Mouse (Mus musculus): ENCODE data around the gene Pck2. TPM values are rescaled to one million over a fixed set of nuclear protein-coding genes. Genes with fewer than 3 reads are reported as not detected.

The Pck2 gene
- polyA plus RNA-seq, 1 experiment = 27.2 TPM

DNA sequence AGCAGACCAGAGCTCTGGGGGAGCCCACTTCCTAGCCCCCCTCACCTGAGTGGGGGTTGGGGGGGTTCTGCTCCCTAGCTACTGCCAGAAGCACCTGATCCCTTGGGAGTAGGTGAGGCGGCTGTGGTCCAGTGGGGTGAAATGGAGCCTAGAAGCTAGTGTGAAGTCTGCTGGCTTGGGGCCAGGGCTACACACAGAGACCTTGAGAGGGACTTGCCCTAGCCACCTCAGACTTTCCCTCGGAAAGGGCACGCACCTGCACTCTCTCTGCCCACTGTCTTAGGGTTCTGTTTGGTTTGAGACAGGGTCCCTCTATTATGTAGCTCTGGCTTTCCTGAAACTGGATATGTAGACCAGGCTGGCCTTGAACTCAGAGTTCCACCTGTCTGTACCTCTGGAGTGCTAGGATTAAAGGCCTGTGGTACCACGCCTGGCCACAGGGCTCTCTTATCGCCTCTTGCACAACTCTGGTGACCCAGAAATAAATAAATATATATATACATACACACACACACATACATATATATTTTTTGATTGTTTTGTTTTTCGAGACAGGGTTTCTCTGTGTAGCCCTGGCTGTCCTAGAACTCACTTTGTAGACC is 38.7 kb downstream of the Pck2 start:
- peaks cover 1% of the 10 kb centered on the region; the same call in 1 of the 2 replicates for H3K4me1 ChIP-seq (ENCODE audit: control insufficient read depth, insufficient read depth, low read length)
- peak overlapping the region; percentile 67 for H3K27ac ChIP-seq (ENCODE audit: insufficient read depth, low read length)
- H3K4me3 ChIP-seq (ENCODE audit: insufficient read depth, low read length) = peak overlapping the region; percentile 56
- no peak for TF ChIP-seq CTCF (IDR thresholded peaks at IDR 0.05; ENCODE audit: extremely low read depth, insufficient read depth, low read length)
- TF ChIP-seq POLR2A (IDR thresholded peaks at IDR 0.05; ENCODE audit: extremely low read depth, insufficient read depth, low read length) = no peak

DNA sequence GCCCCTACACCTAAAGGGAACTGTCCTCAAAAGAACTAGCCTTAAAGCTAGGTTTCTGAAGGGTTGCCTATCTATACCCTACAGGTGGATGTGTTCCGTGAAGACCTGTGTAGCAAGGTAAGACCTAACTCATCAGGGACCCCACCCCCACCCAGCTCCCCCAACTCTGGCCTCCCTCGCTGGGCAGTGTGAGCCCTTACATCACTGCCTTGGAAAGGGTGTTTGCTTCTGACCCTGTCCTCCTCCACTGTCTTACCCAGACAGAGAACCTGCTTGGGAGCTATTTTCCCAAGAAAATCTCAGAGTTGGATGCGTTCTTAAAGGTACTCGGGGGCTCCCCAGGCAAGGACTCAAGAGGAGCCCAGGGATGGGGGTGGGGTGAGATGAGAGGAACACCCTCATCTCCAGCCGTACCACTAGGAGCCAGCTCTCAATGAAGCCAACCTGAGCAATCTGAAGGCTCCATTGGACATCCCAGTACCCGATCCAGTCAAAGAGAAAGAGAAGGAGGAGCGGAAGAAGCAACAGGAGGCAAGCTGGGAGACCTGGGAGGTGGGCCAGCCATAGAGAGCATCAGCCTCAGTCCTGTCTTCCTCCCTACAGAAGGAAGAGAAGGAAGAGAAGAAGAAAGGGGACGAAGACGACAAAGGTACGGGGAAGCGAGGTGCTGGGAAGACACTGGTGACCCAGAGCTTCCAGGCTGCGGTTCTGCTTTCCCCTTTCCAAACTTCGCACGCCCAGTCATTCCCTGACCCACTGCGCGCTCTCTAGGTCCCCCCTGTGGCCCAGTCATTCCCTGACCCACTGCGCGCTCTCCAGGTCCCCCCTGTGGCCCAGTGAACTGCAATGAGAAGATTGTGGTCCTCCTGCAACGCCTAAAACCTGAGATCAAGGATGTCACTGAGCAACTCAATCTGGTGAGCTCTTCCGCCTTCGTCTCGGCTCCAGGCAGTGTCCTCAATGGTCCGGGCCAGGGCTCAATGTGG is 39.7 kb downstream of the Pck2 start:
- H3K27ac ChIP-seq (ENCODE audit: insufficient read depth, low read length) = no peak overlapping the region
- TF ChIP-seq CTCF (IDR thresholded peaks at IDR 0.05; ENCODE audit: extremely low read depth, insufficient read depth, low read length) = no peak
- TF ChIP-seq POLR2A (IDR thresholded peaks at IDR 0.05; ENCODE audit: extremely low read depth, insufficient read depth, low read length) = no peak
- H3K4me1 ChIP-seq (ENCODE audit: control insufficient read depth, insufficient read depth, low read length) = peaks cover 1% of the 10 kb centered on the region; the same call in 1 of the 2 replicates
- no peak overlapping the region for H3K4me3 ChIP-seq (ENCODE audit: insufficient read depth, low read length)

DNA sequence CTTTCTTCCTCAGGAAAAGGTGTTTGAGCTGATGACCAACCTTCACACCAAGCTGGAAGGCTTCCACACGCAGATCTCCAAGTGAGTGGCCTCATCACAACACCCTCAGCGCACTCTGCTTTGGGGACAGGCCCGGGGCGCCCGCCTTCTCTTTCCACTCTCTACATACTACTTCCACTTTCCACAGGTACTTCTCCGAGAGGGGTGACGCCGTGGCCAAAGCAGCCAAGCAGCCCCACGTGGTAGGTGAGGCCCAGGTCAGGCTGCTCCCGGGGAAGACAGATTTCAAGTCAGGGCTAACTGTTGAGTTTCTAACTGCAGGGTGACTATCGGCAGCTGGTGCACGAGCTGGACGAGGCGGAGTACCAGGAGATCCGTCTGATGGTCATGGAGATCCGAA is 40.7 kb downstream of the Pck2 start:
- H3K27ac ChIP-seq (ENCODE audit: insufficient read depth, low read length) = no peak overlapping the region
- H3K4me1 ChIP-seq (ENCODE audit: control insufficient read depth, insufficient read depth, low read length) = peaks cover 1% of the 10 kb centered on the region; the same call in 1 of the 2 replicates
- TF ChIP-seq CTCF (IDR thresholded peaks at IDR 0.05; ENCODE audit: extremely low read depth, insufficient read depth, low read length) (no peak), POLR2A (IDR thresholded peaks at IDR 0.05; ENCODE audit: extremely low read depth, insufficient read depth, low read length) (0 out of 2 replicates have a peak, but pooled peaks have one; percentile 5)
- H3K4me3 ChIP-seq (ENCODE audit: insufficient read depth, low read length) = no peak overlapping the region

DNA sequence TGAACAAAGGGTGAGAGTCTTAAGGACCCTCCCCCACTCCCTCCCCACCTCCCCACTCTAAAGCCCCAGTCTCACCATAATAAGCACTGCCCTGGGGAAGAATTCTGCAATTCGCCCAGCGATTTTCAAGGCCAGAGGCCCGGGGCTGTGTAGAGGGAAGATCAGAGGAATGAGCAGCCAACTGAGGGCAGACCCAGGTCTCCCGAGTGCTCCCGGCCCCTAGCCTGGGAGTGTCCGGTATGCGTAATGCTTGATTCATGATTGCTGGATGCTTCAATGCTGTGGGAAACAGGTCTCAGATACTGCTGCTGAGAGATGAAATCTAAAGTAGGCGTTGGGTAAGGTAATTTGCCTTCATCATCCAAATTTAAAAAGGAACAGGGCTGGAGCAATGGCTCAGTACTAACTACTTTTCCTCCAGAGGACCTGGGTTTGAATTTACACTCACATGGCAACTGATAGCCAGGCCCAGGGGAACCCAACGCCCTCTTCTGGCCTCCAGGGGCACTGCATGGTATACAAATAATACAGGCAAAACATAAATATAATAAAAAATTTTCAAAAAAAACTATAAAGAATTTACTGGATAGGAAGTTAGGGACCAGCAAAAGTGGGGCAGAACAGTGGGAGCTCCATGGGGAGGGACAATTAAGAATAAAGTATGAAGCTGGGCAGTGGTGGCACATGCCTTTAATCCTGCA is 42.1 kb downstream of the Pck2 start:
- TF ChIP-seq POLR2A (IDR thresholded peaks at IDR 0.05; ENCODE audit: extremely low read depth, insufficient read depth, low read length) (no peak), CTCF (IDR thresholded peaks at IDR 0.05; ENCODE audit: extremely low read depth, insufficient read depth, low read length) (peak; percentile 30; the same call in 1 of the 2 replicates)
- Histone ChIP-seq H3K27ac (ENCODE audit: insufficient read depth, low read length) (no peak overlapping the region), H3K4me1 (ENCODE audit: control insufficient read depth, insufficient read depth, low read length) (peaks cover 1% of the 10 kb centered on the region; the same call in 1 of the 2 replicates), H3K4me3 (ENCODE audit: insufficient read depth, low read length) (no peak overlapping the region)

DNA sequence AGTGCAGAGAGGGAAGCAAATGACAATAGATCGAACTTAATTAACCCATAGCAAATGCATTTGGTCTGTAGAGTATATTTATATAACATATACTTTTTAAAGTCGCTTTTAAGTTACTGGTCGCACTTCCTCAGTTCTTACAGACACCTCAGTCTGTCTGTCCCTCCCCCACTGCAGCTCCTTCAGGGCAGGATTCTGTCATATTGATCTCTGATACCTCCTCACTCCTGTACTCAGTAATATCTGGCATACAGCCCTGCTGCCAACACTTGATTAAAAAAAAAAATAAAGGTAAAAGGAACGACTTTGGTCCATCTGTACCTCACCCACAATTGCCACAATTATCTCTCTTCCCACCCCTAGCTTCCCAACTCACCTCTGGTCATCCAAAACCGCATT is 44.2 kb downstream of the Pck2 start:
- H3K4me3 ChIP-seq (ENCODE audit: insufficient read depth, low read length) = peak overlapping the region; percentile 95
- no peaks in the 10 kb centered on the region for H3K4me1 ChIP-seq (ENCODE audit: control insufficient read depth, insufficient read depth, low read length)
- no peak overlapping the region for H3K27ac ChIP-seq (ENCODE audit: insufficient read depth, low read length)
- TF ChIP-seq POLR2A (IDR thresholded peaks at IDR 0.05; ENCODE audit: extremely low read depth, insufficient read depth, low read length) (no peak), CTCF (IDR thresholded peaks at IDR 0.05; ENCODE audit: extremely low read depth, insufficient read depth, low read length) (no peak)

DNA sequence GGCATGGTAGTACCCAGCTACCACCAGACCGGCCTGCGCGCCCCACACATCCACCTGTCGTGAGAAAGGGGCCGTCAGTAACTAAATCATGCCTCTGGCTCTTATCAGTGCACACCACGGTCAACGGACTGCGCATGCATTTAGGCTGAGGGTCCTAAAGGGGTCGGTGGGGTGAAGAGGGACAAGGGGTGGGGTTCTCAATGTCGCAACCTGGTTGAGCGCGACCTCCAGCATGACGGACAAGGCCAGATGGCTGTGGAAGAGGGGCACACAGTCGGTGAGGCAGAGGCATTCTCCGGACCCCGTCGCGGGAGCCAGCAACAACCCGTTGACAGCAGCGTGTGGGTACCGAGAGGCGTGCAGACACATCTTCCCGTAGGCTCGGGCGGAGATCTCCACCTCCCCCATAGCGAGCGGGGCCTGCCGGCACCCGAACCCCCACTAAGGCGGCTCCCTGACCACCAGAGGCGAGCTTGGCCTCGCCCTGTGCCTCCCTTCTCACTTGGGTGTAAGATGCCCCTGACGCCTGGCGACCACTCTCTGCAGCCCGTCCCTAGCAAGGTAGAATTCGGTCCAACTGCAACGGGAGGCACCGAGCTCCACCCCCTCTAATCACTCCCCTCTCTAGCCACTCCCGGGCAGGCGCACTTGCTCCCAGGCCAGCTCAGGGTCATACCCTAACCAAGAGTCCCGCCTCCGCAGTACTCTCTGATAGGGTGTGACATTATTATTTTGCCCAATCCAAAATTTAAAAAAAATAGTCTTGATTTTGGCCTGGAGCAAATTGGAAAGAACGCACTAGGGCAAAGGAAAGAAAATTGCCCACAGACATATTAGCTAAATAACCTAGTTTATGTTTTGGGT is 44.9 kb downstream of the Pck2 start, which contains the start of gene Emc9:
Emc9 (minus strand) TSS at position 601 of the 864 bp plus-strand sequence.
- H3K4me3 ChIP-seq (ENCODE audit: insufficient read depth, low read length) = peak within 1 kb of the TSS; percentile 95
- H3K4me1 ChIP-seq (ENCODE audit: control insufficient read depth, insufficient read depth, low read length) = no peaks in the 10 kb centered on the region
- peak within 1 kb of the TSS; percentile 51 for H3K27ac ChIP-seq (ENCODE audit: insufficient read depth, low read length)
- no peak for TF ChIP-seq CTCF (IDR thresholded peaks at IDR 0.05; ENCODE audit: extremely low read depth, insufficient read depth, low read length)
- TF ChIP-seq POLR2A (IDR thresholded peaks at IDR 0.05; ENCODE audit: extremely low read depth, insufficient read depth, low read length) = peak; percentile 63; the same call in 1 of the 2 replicates

DNA sequence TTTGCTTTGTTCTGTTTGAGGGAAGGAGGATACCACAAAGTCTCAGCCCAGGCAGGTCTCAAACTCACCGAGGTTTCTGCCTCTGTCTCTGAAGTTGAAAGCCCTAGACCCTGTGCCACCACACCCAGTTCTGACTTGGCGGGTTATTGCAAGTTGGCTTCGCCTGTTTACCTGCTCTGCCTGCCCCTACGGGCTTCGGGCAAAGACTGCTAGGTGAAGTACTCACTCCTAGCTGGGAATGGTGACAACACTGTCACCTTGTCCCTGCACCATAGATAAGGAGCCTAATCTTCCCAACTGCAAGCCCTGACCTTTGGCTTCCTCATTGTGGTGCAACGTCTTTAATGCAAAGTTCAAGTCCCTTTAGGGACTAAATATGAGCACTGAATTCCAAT is 45.5 kb downstream of the Pck2 start:
- Histone ChIP-seq H3K27ac (ENCODE audit: insufficient read depth, low read length) (no peak overlapping the region), H3K4me3 (ENCODE audit: insufficient read depth, low read length) (peak overlapping the region; percentile 95; the same call in 1 of the 2 replicates), H3K4me1 (ENCODE audit: control insufficient read depth, insufficient read depth, low read length) (no peaks in the 10 kb centered on the region)
- TF ChIP-seq POLR2A (IDR thresholded peaks at IDR 0.05; ENCODE audit: extremely low read depth, insufficient read depth, low read length) (no peak), CTCF (IDR thresholded peaks at IDR 0.05; ENCODE audit: extremely low read depth, insufficient read depth, low read length) (no peak)

DNA sequence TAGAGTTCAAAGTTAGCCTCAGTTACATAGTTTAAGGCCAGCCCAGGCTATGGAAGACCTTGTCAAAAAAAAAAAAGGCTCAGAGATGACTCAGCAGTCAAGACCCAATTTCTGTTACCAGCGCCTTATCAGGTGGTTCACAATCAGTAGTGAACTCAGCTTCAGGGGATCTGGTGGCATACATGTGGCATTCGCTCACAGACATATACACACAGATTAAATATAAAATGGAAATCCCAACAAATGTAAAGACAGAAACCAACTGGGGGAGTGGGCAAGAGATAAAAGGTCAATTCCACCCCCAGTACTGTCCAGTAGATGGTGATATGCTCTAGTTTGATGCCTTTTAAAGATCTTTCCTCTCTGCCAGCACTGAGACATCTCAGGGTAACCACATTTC is 46.1 kb downstream of the Pck2 start:
- Histone ChIP-seq H3K4me3 (ENCODE audit: insufficient read depth, low read length) (no peak overlapping the region), H3K27ac (ENCODE audit: insufficient read depth, low read length) (no peak overlapping the region), H3K4me1 (ENCODE audit: control insufficient read depth, insufficient read depth, low read length) (no peaks in the 10 kb centered on the region)
- TF ChIP-seq CTCF (IDR thresholded peaks at IDR 0.05; ENCODE audit: extremely low read depth, insufficient read depth, low read length) (no peak), POLR2A (IDR thresholded peaks at IDR 0.05; ENCODE audit: extremely low read depth, insufficient read depth, low read length) (no peak)
